Mouse (Mus musculus) heart, embryonic 16.5 days (tissue): Measurements from ENCODE around the gene Clec4d. TPM values are rescaled to one million over a fixed set of nuclear protein-coding genes. Genes with fewer than 3 reads are reported as not detected.
"Not testable (repeated sequence)": the region's sequence is repeated elsewhere in the genome, so short reads cannot be mapped to it uniquely, and the experiment has no call there.

Experiments
- ATAC-seq: fragments of 200-750 bp; cut with Nextera tagmentation; replicated peaks from 2 replicates; pipeline ENCODE4 v1.8.0; 2017; ENCODE audit warnings: moderate number of reproducible peaks; ENCODE audit not compliant: insufficient read depth, low FRiP score; ENCODE audit errors: extremely low read depth
- H3K27ac ChIP-seq: fragments of 300-500 bp; sonication (generic); 2 replicates; pipeline ENCODE4 v1.5.1; 2014; ENCODE audit warnings: mild to moderate bottlenecking, low read length, control low read depth, moderate library complexity
- H3K27me3 ChIP-seq: fragments of 300-500 bp; sonication (generic); 2 replicates; pipeline ENCODE4 v1.6.1; 2014; ENCODE audit warnings: low read length, mixed read lengths; ENCODE audit not compliant: control insufficient read depth, insufficient read depth
- H3K36me3 ChIP-seq: fragments of 300-500 bp; sonication (generic); 2 replicates; pipeline ENCODE4 v1.6.1; 2014; ENCODE audit not compliant: control insufficient read depth, insufficient read depth
- H3K4me1 ChIP-seq: fragments of 300-500 bp; sonication (generic); 2 replicates; pipeline ENCODE4 v1.6.1; 2014; ENCODE audit warnings: low read length, mixed read lengths; ENCODE audit not compliant: control insufficient read depth, insufficient read depth
- H3K4me2 ChIP-seq: fragments of 300-500 bp; sonication (generic); 2 replicates; pipeline ENCODE4 v1.6.1; 2014; ENCODE audit warnings: low read depth, mild to moderate bottlenecking, control low read depth, low read length
- H3K4me3 ChIP-seq: fragments of 300-500 bp; sonication (generic); 2 replicates; pipeline ENCODE4 v1.5.1; 2014; ENCODE audit warnings: mild to moderate bottlenecking, control low read depth, low read length
- H3K9ac ChIP-seq: fragments of 300-500 bp; sonication (generic); 2 replicates; pipeline ENCODE4 v1.6.1; 2014; ENCODE audit warnings: low read length, control low read depth
- H3K9me3 ChIP-seq: fragments of 300-500 bp; sonication (generic); replicated peaks from 2 replicates; pipeline ENCODE4 v1.6.1; 2016; ENCODE audit warnings: low read length; ENCODE audit not compliant: control insufficient read depth
- WGBS: fragments of 180-500 bp; shearing (Covaris S2); extraction: QIAGEN DNeasy Blood & Tissue Kit; methylation state at CpG from one replicate; pipeline ENCODE4 v1.1.7; 2014; 5-methylcytosine and 5-hydroxymethylcytosine counted together
- polyA plus RNA-seq: library from polyadenylated mRNA; unstranded; fragments of >200 nt; fragmentation: Nextera tagmentation; extraction: Ambion mirVana; gene quantifications from 2 replicates; pipeline ENCODE4 v1.2.1, GENCODE M21; 2015

The Clec4d gene
- polyA plus RNA-seq, 1 experiment from 2014 or later, result 0.11 TPM

DNA sequence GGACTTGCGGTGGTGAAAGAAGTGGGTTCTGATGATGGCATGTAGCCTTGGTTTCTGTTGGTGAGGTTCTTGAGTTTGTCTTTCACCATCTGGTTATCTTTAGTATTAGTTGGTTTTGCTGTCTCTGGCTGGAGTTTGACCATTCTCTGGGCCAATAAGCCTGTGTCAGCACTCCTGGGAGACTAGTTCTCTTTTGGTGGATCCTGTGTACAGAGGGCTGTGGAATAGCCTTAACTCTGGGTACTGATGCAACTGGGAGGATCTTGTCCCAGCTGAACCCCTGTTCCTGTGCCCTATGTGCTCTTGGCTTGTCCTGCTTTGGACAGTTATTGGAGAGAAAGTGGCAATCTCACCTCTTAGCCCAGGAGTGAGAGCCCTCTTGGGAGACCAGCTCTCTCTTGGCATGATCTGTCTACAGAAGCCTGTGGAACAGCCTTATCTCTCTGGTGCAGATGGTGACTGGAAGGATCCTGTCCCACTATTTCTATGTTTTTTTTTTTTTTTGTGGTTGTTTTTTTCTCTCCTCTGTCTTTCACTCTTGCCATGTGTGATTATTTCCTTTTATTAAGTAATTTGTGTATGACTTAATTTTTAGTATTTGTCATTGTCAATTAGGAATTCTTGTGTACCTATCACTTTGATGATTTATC is 31.0 kb downstream of the Clec4d start:
- H3K4me2 ChIP-seq, result no peak overlapping the region
- H3K9ac ChIP-seq, result no peak overlapping the region
- 88% methylated on average over 1 of the region's 1 CpGs for WGBS
- no peaks in the 10 kb centered on the region for H3K27me3 ChIP-seq
- H3K4me3 ChIP-seq, result no peak overlapping the region
- no peaks in the 10 kb centered on the region for H3K4me1 ChIP-seq
- no peak for ATAC-seq
- no peak overlapping the region for H3K27ac ChIP-seq
- no peaks in the 10 kb centered on the region for H3K36me3 ChIP-seq
- no peaks in the 10 kb centered on the region for H3K9me3 ChIP-seq

DNA sequence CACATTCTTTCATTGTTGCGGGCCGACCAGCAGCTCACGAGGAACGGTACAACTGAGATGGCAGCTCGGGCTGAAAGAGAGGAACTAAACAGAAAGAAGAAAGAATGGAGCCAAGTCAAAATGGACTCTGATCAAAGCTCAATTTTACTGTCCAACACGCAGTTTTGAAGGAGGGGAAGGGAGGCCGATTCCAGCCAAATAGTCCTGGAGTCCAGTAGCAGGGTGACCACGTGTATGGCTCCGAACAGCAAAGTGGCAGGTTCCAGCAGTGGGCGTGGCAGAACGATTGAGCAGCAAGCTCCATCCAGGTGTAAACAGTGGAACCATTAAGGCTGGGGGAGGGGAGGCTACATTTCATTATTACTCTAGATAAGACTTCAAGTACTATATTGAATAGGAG is 31.6 kb downstream of the Clec4d start:
- not testable (repeated sequence) for ATAC-seq, H3K4me3 ChIP-seq, H3K4me2 ChIP-seq, H3K27ac ChIP-seq, H3K9me3 ChIP-seq, H3K36me3 ChIP-seq, H3K4me1 ChIP-seq, H3K9ac ChIP-seq, H3K27me3 ChIP-seq
- 77% methylated on average over 11 of the region's 11 CpGs for WGBS

DNA sequence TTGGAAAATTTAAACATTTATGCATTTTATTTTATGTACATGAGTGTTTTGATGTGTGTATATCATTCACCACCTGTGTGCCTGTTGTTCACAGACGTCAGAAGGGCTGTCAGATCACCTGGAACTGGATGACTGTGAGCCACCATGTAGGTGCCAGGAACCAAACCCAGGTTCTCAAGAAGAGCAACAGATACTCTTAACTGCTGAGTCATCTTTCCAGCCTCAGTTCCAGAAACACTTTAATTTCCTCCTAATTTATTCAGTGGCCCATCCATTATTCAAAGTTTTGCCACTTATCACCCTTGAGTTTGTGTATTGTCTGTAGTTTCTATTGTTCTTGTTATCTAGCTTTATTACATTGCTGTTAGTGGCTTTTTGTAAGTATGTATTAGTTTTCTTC is 34.8 kb downstream of the Clec4d start:
- WGBS, result 42% methylated on average over 1 of the region's 1 CpGs
- H3K9me3 ChIP-seq, result no peaks in the 10 kb centered on the region

DNA sequence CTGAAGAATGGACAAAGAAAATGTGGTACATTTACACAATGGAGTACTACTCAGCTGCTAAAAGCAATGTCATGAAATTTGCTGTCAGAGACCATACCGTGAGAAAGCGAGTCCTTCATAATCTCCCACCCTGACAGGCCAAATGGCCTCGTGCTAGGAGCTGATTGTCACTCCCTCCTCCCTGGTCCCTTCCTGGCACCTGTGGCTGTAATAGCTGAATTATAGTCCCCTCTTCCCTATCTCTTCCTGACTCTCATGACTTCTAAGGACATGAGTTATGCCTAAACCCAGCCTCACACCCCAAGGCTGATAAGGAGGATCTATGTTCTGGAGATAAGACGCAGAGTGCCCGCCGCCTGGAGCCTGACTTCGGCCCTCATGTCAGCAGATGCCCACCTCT is 44.4 kb downstream of the Clec4d start:
- not testable (repeated sequence) for H3K36me3 ChIP-seq, H3K9ac ChIP-seq, ATAC-seq, H3K9me3 ChIP-seq, H3K27me3 ChIP-seq, H3K27ac ChIP-seq, H3K4me1 ChIP-seq, H3K4me2 ChIP-seq, H3K4me3 ChIP-seq
- WGBS, result 65% methylated on average over 7 of the region's 7 CpGs

More for the DNA sequence above, 34.8 kb downstream of the Clec4d start:
- Histone ChIP-seq H3K36me3 (no peaks in the 10 kb centered on the region), H3K27me3 (no peaks in the 10 kb centered on the region), H3K9ac (no peak overlapping the region), H3K4me1 (no peaks in the 10 kb centered on the region), H3K4me2 (no peak overlapping the region), H3K4me3 (no peak overlapping the region), H3K27ac (no peak overlapping the region)
- no peak for ATAC-seq

DNA sequence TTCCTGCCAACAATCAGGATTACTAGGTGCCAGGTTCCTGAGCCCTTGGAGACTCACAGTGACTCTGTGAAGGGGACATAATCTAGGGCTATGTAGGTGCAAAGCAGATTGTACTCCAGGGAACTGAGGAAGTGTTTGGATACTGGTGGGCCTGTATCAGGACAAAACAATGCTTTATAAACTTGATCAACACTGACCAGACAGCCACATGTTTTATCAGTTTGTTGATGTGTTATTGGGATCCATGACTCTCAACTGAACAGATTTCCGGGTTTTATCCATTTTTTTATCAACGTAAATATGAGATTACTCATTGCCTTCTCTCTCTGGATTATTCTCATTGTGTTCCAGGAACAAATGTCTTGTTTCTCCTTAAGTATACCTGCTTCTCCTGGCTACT is 46.1 kb downstream of the Clec4d start, which contains the start of gene Vmn2r19:
Gene Vmn2r19, plus strand, starts transcription at position 301 of the 400 bp plus-strand sequence.
- H3K4me1 ChIP-seq, result no peaks in the 10 kb centered on the region
- H3K27ac ChIP-seq, result no peak within 1 kb of the TSS
- H3K9me3 ChIP-seq, result no peaks in the 10 kb centered on the region; the same call in 1 of the 2 replicates
- no peaks in the 10 kb centered on the region for H3K36me3 ChIP-seq
- H3K27me3 ChIP-seq, result no peaks in the 10 kb centered on the region
- H3K9ac ChIP-seq, result no peak within 1 kb of the TSS
- H3K4me2 ChIP-seq, result no peak within 1 kb of the TSS
- no peak for ATAC-seq
- H3K4me3 ChIP-seq, result no peak within 1 kb of the TSS
- 78% methylated on average over 2 of the region's 2 CpGs for WGBS

Other genes with a start within 250 kb of the Clec4d start
- not detected in 2 replicates for gene Clec4b1, start 212.1 kb upstream of the Clec4d start, polyA plus RNA-seq
- 2.3 and 2.5 TPM in 2 replicates for gene Clec4a2, start 155.7 kb upstream of the Clec4d start, polyA plus RNA-seq
- not detected in 2 replicates for gene Clec4b2, start 89.2 kb upstream of the Clec4d start, polyA plus RNA-seq
- 2.8 and 3.7 TPM in 2 replicates for gene Clec4n, start 32.3 kb upstream of the Clec4d start, polyA plus RNA-seq
- gene Clec4e, start 27.8 kb downstream of the Clec4d start, polyA plus RNA-seq, result 0.10 and 0.18 TPM in 2 replicates
- not detected in 2 replicates for gene Vmn2r19, start 46.2 kb downstream of the Clec4d start, polyA plus RNA-seq
- gene Vmn2r20, start 156.0 kb downstream of the Clec4d start, polyA plus RNA-seq, result not detected in 2 replicates